Mouse (Mus musculus) small intestine, adult 2 months (tissue): ENCODE data around the gene Kmt2d.

Source experiments
- CTCF ChIP-seq: fragments of 200-500 bp; IDR thresholded peaks from 2 replicates; pipeline ENCODE4 v1.5.1; 2012; ENCODE audit warnings: low read depth, mild to moderate bottlenecking, control low read depth, inconsistent platforms, low read length, moderate library complexity, mixed read lengths; ENCODE audit not compliant: insufficient replicate concordance, insufficient read length; ENCODE audit errors: extremely low read depth
- POLR2A ChIP-seq: fragments of 200-500 bp; IDR thresholded peaks from 2 replicates; pipeline ENCODE4 v1.6.1; 2012; ENCODE audit warnings: low read depth, mild to moderate bottlenecking, control low read depth, inconsistent platforms, low read length, moderate library complexity

GRCm38 (mm10) chr15:98804054-98804453, 67.0 kb downstream of the Kmt2d start:
- TF ChIP-seq CTCF (peak; percentile 74), POLR2A (no peak)
